ENCODE assay signal across 14 mouse cellular contexts in the genomic region with DNA sequence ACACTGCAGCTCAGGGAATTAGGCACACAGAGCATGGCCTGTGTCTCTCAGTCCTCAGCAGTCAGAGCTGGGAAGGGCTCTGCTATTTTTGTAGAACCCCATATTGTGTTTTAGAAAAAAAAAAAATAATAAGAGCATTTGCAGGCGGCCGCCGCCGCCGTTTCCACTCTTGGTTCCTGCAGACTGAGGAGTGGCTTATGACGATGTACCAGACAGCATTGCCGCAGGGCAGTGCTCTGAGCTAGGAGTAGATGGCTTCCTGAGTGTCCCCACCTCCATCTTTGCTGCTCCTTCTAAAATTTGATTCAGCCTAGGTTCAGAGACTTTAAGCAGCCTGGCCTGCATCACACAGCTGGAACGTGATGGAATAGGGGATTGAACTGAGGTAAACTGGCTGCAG.
DNase-seq lines count a peak whose midpoint lies in the region; ATAC-seq and TF ChIP-seq lines count a peak whose summit lies in the region.
"Had no signal": no experiment of that assay in that cellular context is flagged by ENCODE, and none has a peak within 500 bp of the region (broad histone marks: within the 10 kb centered on the region; RNA-seq: fewer than 3 reads in every experiment).

No protein-coding gene starts in this region.

- H3K27me3 ChIP-seq in heart, embryonic 13.5 days (replicated peaks), result no peaks in the 10 kb centered on the region
- no peaks in the 10 kb centered on the region for H3K27me3 ChIP-seq in heart, embryonic 10.5 days (ENCODE audit: insufficient read depth, poor library complexity, severe bottlenecking)
- no peaks in the 10 kb centered on the region for H3K27me3 ChIP-seq in neural tube, embryonic 13.5 days
- H3K27me3 ChIP-seq in limb, embryonic 10.5 days (ENCODE audit: low read depth, poor library complexity, severe bottlenecking), result no peaks in the 10 kb centered on the region
- H3K27me3 ChIP-seq: intestine, embryonic 15.5 days; limb, embryonic 15.5 days had no signal

- H3K9ac ChIP-seq in heart, embryonic 13.5 days, result no peak overlapping the region
- no peak overlapping the region for H3K9ac ChIP-seq in neural tube, embryonic 13.5 days
- H3K9ac ChIP-seq: intestine, embryonic 15.5 days; limb, embryonic 15.5 days had no signal

- H3K4me2 ChIP-seq in heart, embryonic 13.5 days, result no peak overlapping the region
- no peak overlapping the region for H3K4me2 ChIP-seq in neural tube, embryonic 13.5 days
- H3K4me2 ChIP-seq: intestine, embryonic 15.5 days; limb, embryonic 15.5 days had no signal

- no peak for ATAC-seq in heart, embryonic 13.5 days (ENCODE audit: extremely low read depth, insufficient number of reproducible peaks, low FRiP score, low TSS enrichment)
- ATAC-seq in neural tube, embryonic 13.5 days (ENCODE audit: low read depth), result no peak
- ATAC-seq: activated CD4-positive, CD25-positive, alpha-beta regulatory T cell, adult 4 months; intestine, embryonic 15.5 days had no signal

- 75% methylated on average over 8 of the region's 8 CpGs for WGBS in heart, embryonic 13.5 days
- WGBS in heart, embryonic 10.5 days, result 79% methylated on average over 8 of the region's 8 CpGs
- 73% methylated on average over 8 of the region's 8 CpGs for WGBS in neural tube, embryonic 13.5 days
- 82% methylated on average over 8 of the region's 8 CpGs for WGBS in limb, embryonic 10.5 days
- 48% methylated on average over 8 of the region's 8 CpGs for WGBS in olfactory bulb, adult 2 months

- DNase-seq in heart, embryonic 10.5 days (ENCODE audit: low spot score), result no peak
- DNase-seq in neural tube, embryonic 10.5 days (ENCODE audit: extremely low spot score, low spot score), result no peak
- DNase-seq in limb, embryonic 10.5 days (ENCODE audit: low spot score), result no peak
- no peak for DNase-seq in thymus, adult 18-20 months
- DNase-seq: cerebellum, adult 2 months; kidney, postnatal 14 days; lung, adult 2 months had no signal

- no peak overlapping the region for H3K4me3 ChIP-seq in heart, embryonic 13.5 days
- H3K4me3 ChIP-seq in heart, embryonic 10.5 days, result no peak overlapping the region; the same call in 1 of the 2 replicates
- H3K4me3 ChIP-seq in neural tube, embryonic 13.5 days, result no peak overlapping the region
- no peak overlapping the region for H3K4me3 ChIP-seq in limb, embryonic 10.5 days
- H3K4me3 ChIP-seq in olfactory bulb, adult 2 months (ENCODE audit: insufficient read depth, low read depth, low read length), result no peak overlapping the region
- H3K4me3 ChIP-seq: intestine, embryonic 15.5 days; limb, embryonic 15.5 days had no signal

- TF ChIP-seq POLR2A in olfactory bulb, adult 2 months (IDR thresholded peaks at IDR 0.05; ENCODE audit: insufficient read depth, low read depth, low read length), result no peak

- no peaks in the 10 kb centered on the region for H3K4me1 ChIP-seq in heart, embryonic 13.5 days
- peaks cover 16% of the 10 kb centered on the region for H3K4me1 ChIP-seq in heart, embryonic 10.5 days
- H3K4me1 ChIP-seq in neural tube, embryonic 13.5 days (replicated peaks), result peaks cover 39% of the 10 kb centered on the region
- peaks cover 12% of the 10 kb centered on the region; the same call in 1 of the 2 replicates for H3K4me1 ChIP-seq in limb, embryonic 10.5 days
- H3K4me1 ChIP-seq in olfactory bulb, adult 2 months (ENCODE audit: control insufficient read depth, insufficient read depth, low read length), result peaks cover 42% of the 10 kb centered on the region

- H3K9me3 ChIP-seq in heart, embryonic 13.5 days, result 0 out of 2 replicates have a peak, but pooled peaks cover 2% of the 10 kb centered on the region
- H3K9me3 ChIP-seq in heart, embryonic 10.5 days, result peaks cover 6% of the 10 kb centered on the region; the same call in 1 of the 2 replicates
- H3K9me3 ChIP-seq in neural tube, embryonic 13.5 days, result no peaks in the 10 kb centered on the region
- H3K9me3 ChIP-seq in limb, embryonic 10.5 days (replicated peaks), result no peaks in the 10 kb centered on the region
- H3K9me3 ChIP-seq: intestine, embryonic 15.5 days; limb, embryonic 15.5 days had no signal

- 0 out of 2 replicates have a peak overlapping the region, but pooled peaks have one; percentile 3 for H3K27ac ChIP-seq in heart, embryonic 13.5 days (replicated peaks)
- H3K27ac ChIP-seq in heart, embryonic 10.5 days, result no peak overlapping the region
- peak overlapping the region; percentile 67 for H3K27ac ChIP-seq in neural tube, embryonic 13.5 days (replicated peaks)
- H3K27ac ChIP-seq in limb, embryonic 10.5 days, result peak overlapping the region; percentile 28; the same call in 1 of the 2 replicates
- peak overlapping the region; percentile 12; the same call in 1 of the 2 replicates for H3K27ac ChIP-seq in olfactory bulb, adult 2 months (ENCODE audit: insufficient read depth, low read depth, low read length)
- H3K27ac ChIP-seq: intestine, embryonic 15.5 days; limb, embryonic 15.5 days; macrophage had no signal

- no peak for TF ChIP-seq CTCF in olfactory bulb, adult 2 months (IDR thresholded peaks at IDR 0.05; ENCODE audit: insufficient read depth, low read depth, low read length)

- H3K36me3 ChIP-seq in heart, embryonic 13.5 days, result peaks cover 32% of the 10 kb centered on the region
- peaks cover 54% of the 10 kb centered on the region for H3K36me3 ChIP-seq in heart, embryonic 10.5 days
- H3K36me3 ChIP-seq in neural tube, embryonic 13.5 days, result no peaks in the 10 kb centered on the region
- H3K36me3 ChIP-seq in limb, embryonic 10.5 days, result peaks cover 55% of the 10 kb centered on the region
